Mouse (Mus musculus) erythroblast, embryonic 14.5 days (primary cell): ENCODE results near the gene Foxa1. TPM values are rescaled to one million over a fixed set of nuclear protein-coding genes. Genes with fewer than 3 reads are reported as not detected.

Experiments
- H3K27me3 ChIP-seq: 2 replicates; pipeline ENCODE4 v1.6.1; 2012; ENCODE audit warnings: inconsistent platforms; ENCODE audit not compliant: control insufficient read depth
- H3K36me3 ChIP-seq: 2 replicates; pipeline ENCODE4 v1.6.1; 2012; ENCODE audit warnings: mild to moderate bottlenecking, inconsistent platforms; ENCODE audit not compliant: control insufficient read depth
- H3K4me1 ChIP-seq: 2 replicates; pipeline ENCODE4 v1.6.1; 2012; ENCODE audit warnings: inconsistent platforms; ENCODE audit not compliant: control insufficient read depth
- H3K4me3 ChIP-seq: replicated peaks from 2 replicates; pipeline ENCODE3; 2012; ENCODE audit warnings: moderate library complexity, mild to moderate bottlenecking, inconsistent platforms
- H3K9me3 ChIP-seq: 2 replicates; pipeline ENCODE4 v1.6.1; 2012; ENCODE audit warnings: low read length, inconsistent platforms, mixed read lengths; ENCODE audit not compliant: control insufficient read depth
- GATA1 ChIP-seq: IDR thresholded peaks from 2 replicates; pipeline ENCODE4 v1.6.1; 2012; ENCODE audit warnings: low read length, inconsistent platforms, mixed read lengths
- TAL1 ChIP-seq: IDR thresholded peaks from 3 replicates; pipeline ENCODE4 v1.6.1; 2012; ENCODE audit warnings: low read length, inconsistent platforms, mixed read lengths
- polyA plus RNA-seq: library from polyadenylated mRNA; stranded (reverse); fragments of >175 nt; gene quantifications from 2 replicates; pipeline ENCODE4 v1.2.3, GENCODE M21; 2012

Gene Foxa1
- not detected in 2 replicates for polyA plus RNA-seq

- Histone ChIP-seq H3K4me1 (no peaks in the 10 kb centered on the region; the same call in 1 of the 2 replicates), H3K4me3 (peak within 1 kb of the TSS; percentile 28), H3K36me3 (no peaks in the 10 kb centered on the region), H3K27me3 (peaks cover 100% of the 10 kb centered on the region), H3K9me3 (peaks cover 2% of the 10 kb centered on the region; the same call in 1 of the 2 replicates)
- TF ChIP-seq GATA1 = no peak
- TF ChIP-seq TAL1 = no peak
These were observed at the start of gene Foxa1 for GRCm38 (mm10) chr12:57546415-57547201. Gene Foxa1, minus strand, starts transcription at chr12:57546916.

GRCm38 (mm10) chr12:57575931-57576628, 29.4 kb upstream of the Foxa1 start:
- Histone ChIP-seq H3K27me3 (peaks cover 17% of the 10 kb centered on the region), H3K4me3 (peak overlapping the region; percentile 14), H3K9me3 (peaks cover 14% of the 10 kb centered on the region), H3K36me3 (no peaks in the 10 kb centered on the region), H3K4me1 (no peaks in the 10 kb centered on the region)
- TF ChIP-seq GATA1 (no peak), TAL1 (no peak)

- peaks cover 5% of the 10 kb centered on the region for H3K9me3 ChIP-seq
- H3K36me3 ChIP-seq = no peaks in the 10 kb centered on the region
- TF ChIP-seq GATA1 = no peak
- no peak for TF ChIP-seq TAL1
- H3K27me3 ChIP-seq = peaks cover 17% of the 10 kb centered on the region
- no peak overlapping the region for H3K4me3 ChIP-seq
- no peaks in the 10 kb centered on the region for H3K4me1 ChIP-seq
These were observed 25.7 kb upstream of the Foxa1 start for GRCm38 (mm10) chr12:57572415-57572814.

- peaks cover 5% of the 10 kb centered on the region for H3K9me3 ChIP-seq
- H3K36me3 ChIP-seq = no peaks in the 10 kb centered on the region
- TF ChIP-seq GATA1 (no peak), TAL1 (no peak)
These were observed 25.1 kb upstream of the Foxa1 start for GRCm38 (mm10) chr12:57571773-57572172.

GRCm38 (mm10) chr12:57563909-57564308, 17.2 kb upstream of the Foxa1 start, which contains the start of gene Ttc6:
Gene Ttc6, plus strand, starts transcription at chr12:57564113.
- no peak for TF ChIP-seq TAL1
- TF ChIP-seq GATA1 = no peak
- Histone ChIP-seq H3K4me3 (no peak within 1 kb of the TSS), H3K36me3 (no peaks in the 10 kb centered on the region), H3K4me1 (no peaks in the 10 kb centered on the region), H3K9me3 (peaks cover 2% of the 10 kb centered on the region; the same call in 1 of the 2 replicates), H3K27me3 (no peaks in the 10 kb centered on the region)

More at GRCm38 (mm10) chr12:57571773-57572172, 25.1 kb upstream of the Foxa1 start:
- H3K27me3 ChIP-seq = peaks cover 17% of the 10 kb centered on the region
- no peak overlapping the region for H3K4me3 ChIP-seq
- no peaks in the 10 kb centered on the region for H3K4me1 ChIP-seq

- TF ChIP-seq GATA1 = no peak
- TF ChIP-seq TAL1 = no peak
- H3K4me1 ChIP-seq = no peaks in the 10 kb centered on the region
- H3K36me3 ChIP-seq = no peaks in the 10 kb centered on the region
- H3K4me3 ChIP-seq = no peak overlapping the region
- H3K27me3 ChIP-seq = peaks cover 53% of the 10 kb centered on the region
- no peaks in the 10 kb centered on the region for H3K9me3 ChIP-seq
These were observed 7.4 kb upstream of the Foxa1 start for GRCm38 (mm10) chr12:57554091-57554490.

GRCm38 (mm10) chr12:57552286-57552685, 5.6 kb upstream of the Foxa1 start:
- no peak overlapping the region for H3K4me3 ChIP-seq
- H3K36me3 ChIP-seq = no peaks in the 10 kb centered on the region
- no peaks in the 10 kb centered on the region for H3K4me1 ChIP-seq
- TF ChIP-seq GATA1 = no peak
- no peak for TF ChIP-seq TAL1
- H3K9me3 ChIP-seq = no peaks in the 10 kb centered on the region
- peaks cover 71% of the 10 kb centered on the region for H3K27me3 ChIP-seq

- peaks cover 85% of the 10 kb centered on the region for H3K27me3 ChIP-seq
- H3K4me1 ChIP-seq = no peaks in the 10 kb centered on the region; the same call in 1 of the 2 replicates
- TF ChIP-seq GATA1 (no peak), TAL1 (no peak)
These were observed 4.2 kb upstream of the Foxa1 start for GRCm38 (mm10) chr12:57550881-57551280.

GRCm38 (mm10) chr12:57550181-57550808, 3.6 kb upstream of the Foxa1 start:
- H3K27me3 ChIP-seq = peaks cover 91% of the 10 kb centered on the region
- no peaks in the 10 kb centered on the region for H3K36me3 ChIP-seq
- no peak for TF ChIP-seq TAL1
- H3K9me3 ChIP-seq = no peaks in the 10 kb centered on the region
- no peaks in the 10 kb centered on the region; the same call in 1 of the 2 replicates for H3K4me1 ChIP-seq
- no peak overlapping the region for H3K4me3 ChIP-seq

More at GRCm38 (mm10) chr12:57550881-57551280, 4.2 kb upstream of the Foxa1 start:
- Histone ChIP-seq H3K9me3 (no peaks in the 10 kb centered on the region), H3K4me3 (no peak overlapping the region), H3K36me3 (no peaks in the 10 kb centered on the region)
